Mouse (Mus musculus) mouse trophoblast stem cell (cell line): Measurements from ENCODE around the gene Zp3.

ENCODE experiments used
- in situ Hi-C, 2 experiments: fragments of 300-500 bp; cut with MseI, MboI; formaldehyde crosslinking; loops; 2 replicates in 1 of 2; 3 replicates in 1 of 2; pipeline ENCODE4 v1.15.1; 2025

The Zp3 gene

GRCm38 (mm10) chr5:136001222-136001621 is 21.3 kb downstream of the Zp3 start:
- in situ Hi-C loops: no loop called here

- in situ Hi-C loops: no loop called here
Measured at GRCm38 (mm10) chr5:136002325-136002724, 22.4 kb downstream of the Zp3 start.

GRCm38 (mm10) chr5:136002751-136003151 is 22.9 kb downstream of the Zp3 start:
- in situ Hi-C loops: no loop called here

- in situ Hi-C loops: no loop called here
Measured at GRCm38 (mm10) chr5:136004537-136004936, 24.6 kb downstream of the Zp3 start.

- in situ Hi-C loops: no loop called here
Measured at GRCm38 (mm10) chr5:136007745-136008144, 27.8 kb downstream of the Zp3 start.

GRCm38 (mm10) chr5:136014877-136015276 is 35.0 kb downstream of the Zp3 start:
- in situ Hi-C loops: no loop called here

GRCm38 (mm10) chr5:136015586-136015985 is 35.7 kb downstream of the Zp3 start:
- in situ Hi-C loops: no loop called here

- in situ Hi-C loops: no loop called here
Measured at GRCm38 (mm10) chr5:136016014-136016876, 36.3 kb downstream of the Zp3 start.

GRCm38 (mm10) chr5:136017262-136017661 is 37.4 kb downstream of the Zp3 start:
- in situ Hi-C loops: no loop called here

GRCm38 (mm10) chr5:136018726-136019125 is 38.8 kb downstream of the Zp3 start:
- in situ Hi-C loops: no loop called here

- in situ Hi-C loops: no loop called here
Measured at GRCm38 (mm10) chr5:136019907-136020306, 40.0 kb downstream of the Zp3 start.

- in situ Hi-C loops: no loop called here
Measured at GRCm38 (mm10) chr5:136025712-136026111, 45.8 kb downstream of the Zp3 start.

- in situ Hi-C loops: no loop called here
Measured at GRCm38 (mm10) chr5:136026859-136027258, 47.0 kb downstream of the Zp3 start.

- in situ Hi-C loops: no loop called here
Measured at GRCm38 (mm10) chr5:136027612-136028311, 47.9 kb downstream of the Zp3 start.

- in situ Hi-C loops: no loop called here
Measured at GRCm38 (mm10) chr5:136034868-136035267, 55.0 kb downstream of the Zp3 start.

GRCm38 (mm10) chr5:136035285-136035684 is 55.4 kb downstream of the Zp3 start:
- in situ Hi-C loops: no loop called here

GRCm38 (mm10) chr5:136036667-136037066 is 56.8 kb downstream of the Zp3 start:
- in situ Hi-C loops: no loop called here
